Mouse (Mus musculus) forebrain, postnatal 0 days (tissue): ENCODE data around the gene Erbin. TPM values are rescaled to one million over a fixed set of nuclear protein-coding genes. Genes with fewer than 3 reads are reported as not detected.

Experiments
- ATAC-seq: fragments of 200-750 bp; cut with Nextera tagmentation; 2 replicates; pipeline ENCODE4 v1.8.0; 2017; ENCODE audit warnings: mild to moderate bottlenecking, moderate library complexity
- DNase-seq: peaks from one replicate; pipeline ENCODE4 v3.0.0-alpha.2; 2015
- H3K27ac ChIP-seq: fragments of 300-500 bp; sonication (generic); 2 replicates; pipeline ENCODE4 v1.5.1; 2014; ENCODE audit warnings: low read depth, mild to moderate bottlenecking, antibody characterized with exemption, low read length, moderate library complexity, mixed read lengths
- H3K27me3 ChIP-seq: fragments of 300-500 bp; sonication (generic); 2 replicates; pipeline ENCODE4 v1.6.1; 2014; ENCODE audit warnings: mild to moderate bottlenecking, low read length, mixed read lengths; ENCODE audit not compliant: insufficient read depth
- H3K36me3 ChIP-seq: fragments of 300-500 bp; sonication (generic); 2 replicates; pipeline ENCODE4 v1.6.1; 2014; ENCODE audit warnings: mild to moderate bottlenecking, moderate library complexity; ENCODE audit not compliant: insufficient read depth
- H3K4me1 ChIP-seq: fragments of 300-500 bp; sonication (generic); 2 replicates; pipeline ENCODE4 v1.6.1; 2014; ENCODE audit warnings: antibody characterized with exemption; ENCODE audit not compliant: insufficient read depth
- H3K4me2 ChIP-seq: fragments of 300-500 bp; sonication (generic); 2 replicates; pipeline ENCODE4 v1.6.1; 2014; ENCODE audit warnings: low read depth, mild to moderate bottlenecking, moderate library complexity
- H3K4me3 ChIP-seq: fragments of 300-500 bp; sonication (generic); 2 replicates; pipeline ENCODE4 v1.5.1; 2014; ENCODE audit warnings: low read depth, low read length, mixed read lengths
- H3K9ac ChIP-seq: fragments of 300-500 bp; sonication (generic); 2 replicates; pipeline ENCODE4 v1.6.1; 2014; ENCODE audit warnings: mild to moderate bottlenecking
- H3K9me3 ChIP-seq: fragments of 300-500 bp; sonication (generic); 2 replicates; pipeline ENCODE4 v1.6.1; 2016; ENCODE audit warnings: low read length
- CTCF ChIP-seq: sonication (generic); IDR thresholded peaks from 2 replicates; pipeline ENCODE4 v1.5.1; 2016; ENCODE audit warnings: antibody characterized with exemption, control low read depth, low read depth
- WGBS: fragments of 180-500 bp; shearing (Covaris S2); extraction: QIAGEN DNeasy Blood & Tissue Kit; methylation state at CpG from one replicate; pipeline ENCODE4 v1.1.7; 2014; 5-methylcytosine and 5-hydroxymethylcytosine counted together
- polyA plus RNA-seq: library from polyadenylated mRNA; unstranded; fragments of >200 nt; fragmentation: Nextera tagmentation; extraction: Ambion mirVana; gene quantifications from 2 replicates; pipeline ENCODE4 v1.2.1, GENCODE M21; 2015
- total RNA-seq: library from RNA; depleted of rRNA; stranded (reverse); fragments of >200 nt; gene quantifications from 2 replicates; pipeline ENCODE4 v1.2.3, GENCODE M21; 2014; rRNA removed

Gene Erbin
- total and polyA plus RNA-seq, 2 experiments from 2014 or later, result 6.0 to 51.3 TPM

DNA sequence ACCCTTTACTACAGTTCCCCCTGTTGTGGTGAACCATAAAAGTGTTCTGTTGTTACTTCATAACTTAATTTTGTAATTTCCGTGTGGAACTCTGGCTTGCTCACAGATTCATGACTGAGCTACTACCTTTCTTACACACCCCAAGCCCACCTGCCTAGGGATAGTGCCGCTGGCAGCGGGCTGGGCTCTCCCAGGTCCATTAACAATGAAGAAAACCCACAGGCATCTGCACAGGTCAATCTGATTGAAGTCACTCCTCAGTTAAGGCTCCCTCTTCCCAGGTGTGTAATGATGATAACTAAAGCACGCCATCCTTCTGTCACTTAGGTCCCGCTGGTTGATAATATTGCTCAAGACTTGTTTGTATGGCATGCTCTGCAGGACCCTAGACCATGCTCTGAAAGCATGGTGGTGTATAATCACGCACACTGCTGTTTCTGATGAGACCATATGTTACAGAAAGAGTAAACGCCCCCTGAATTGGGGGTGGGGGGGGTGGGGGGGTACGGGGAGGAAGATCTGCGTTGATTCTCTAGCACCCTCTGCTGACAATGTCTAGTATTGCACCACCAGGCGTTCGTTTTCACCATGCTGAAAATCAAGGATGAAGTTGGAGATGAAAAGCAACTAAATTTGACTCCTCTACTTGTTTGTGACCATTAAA is 140.3 kb downstream of the Erbin start:
- Histone ChIP-seq H3K4me3 (no peak overlapping the region), H3K9ac (no peak overlapping the region), H3K27me3 (no peaks in the 10 kb centered on the region), H3K27ac (no peak overlapping the region), H3K4me2 (no peak overlapping the region), H3K36me3 (no peaks in the 10 kb centered on the region), H3K4me1 (no peaks in the 10 kb centered on the region), H3K9me3 (no peaks in the 10 kb centered on the region)
- 33% methylated on average over 11 of the region's 11 CpGs for WGBS
- ATAC-seq, result peak; percentile 43; the same call in 1 of the 2 replicates
- peak; percentile 53 for TF ChIP-seq CTCF
- DNase-seq, result peak; percentile 65

DNA sequence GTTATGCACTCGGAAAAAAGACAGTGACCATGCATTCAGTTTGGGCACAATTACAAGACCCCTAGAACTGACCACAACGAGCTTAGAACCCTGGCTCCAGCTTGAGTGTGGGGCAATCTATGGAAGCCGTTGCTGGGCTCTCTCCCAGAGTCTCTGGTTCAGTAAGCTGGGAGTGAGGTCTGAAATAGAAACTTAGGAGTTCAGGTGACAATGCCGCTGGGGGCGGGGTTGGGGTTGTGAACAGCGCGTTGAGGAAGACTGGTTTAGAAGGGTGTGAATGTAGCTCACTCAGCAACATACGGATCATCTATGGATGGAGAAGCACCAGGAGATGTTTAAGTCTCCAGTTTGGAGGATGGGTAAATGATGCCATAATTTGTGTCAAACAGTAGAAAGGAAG is 143.2 kb downstream of the Erbin start:
- Histone ChIP-seq H3K4me2 (no peak overlapping the region), H3K27me3 (no peaks in the 10 kb centered on the region), H3K4me3 (no peak overlapping the region), H3K27ac (no peak overlapping the region), H3K4me1 (no peaks in the 10 kb centered on the region), H3K36me3 (no peaks in the 10 kb centered on the region), H3K9ac (no peak overlapping the region), H3K9me3 (no peaks in the 10 kb centered on the region)
- no peak for DNase-seq
- no peak for ATAC-seq
- 76% methylated on average over 8 of the region's 8 CpGs for WGBS
- TF ChIP-seq CTCF, result no peak

DNA sequence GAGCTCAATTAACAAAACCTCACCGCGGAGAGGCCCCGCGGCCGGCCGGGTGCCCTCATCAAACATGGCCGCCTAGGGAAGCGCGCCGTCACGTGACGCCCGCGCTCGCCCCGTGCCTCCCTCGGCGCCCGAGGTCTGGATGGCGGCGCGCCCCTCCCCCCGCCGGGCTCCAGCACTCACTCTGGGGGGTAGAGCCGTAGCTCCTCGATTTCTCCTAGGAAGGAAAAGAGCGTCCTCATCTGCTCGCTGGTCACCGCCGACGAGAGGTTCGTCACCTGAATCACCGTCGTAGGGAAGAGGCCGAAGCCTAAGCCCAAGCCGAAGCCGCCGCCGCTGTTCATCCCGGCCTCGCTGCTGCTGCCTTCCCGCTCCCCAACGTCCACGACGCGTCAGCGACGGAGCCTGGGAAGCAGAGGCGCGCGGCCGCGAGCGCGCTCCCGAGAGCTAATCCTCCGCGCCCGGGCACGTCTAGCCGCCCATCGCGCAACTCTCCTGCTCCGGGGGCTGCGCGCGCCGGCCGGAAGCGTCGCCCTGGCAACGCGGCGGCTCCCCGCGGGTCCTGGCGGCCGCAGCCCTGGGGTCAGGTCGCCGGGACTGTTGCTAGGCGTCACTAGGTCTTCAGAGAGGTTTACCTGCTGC is 146.1 kb downstream of the Erbin start, which contains the start of gene Srek1:
Gene Srek1 (minus strand): TSS at position 490 of the 639 bp plus-strand sequence.
- peak; percentile 96 for ATAC-seq
- Histone ChIP-seq H3K4me2 (peak within 1 kb of the TSS; percentile 56), H3K9me3 (no peaks in the 10 kb centered on the region), H3K4me1 (peaks cover 11% of the 10 kb centered on the region; the same call in 1 of the 2 replicates), H3K9ac (peak within 1 kb of the TSS; percentile 79), H3K4me3 (peak within 1 kb of the TSS; percentile 81), H3K36me3 (no peaks in the 10 kb centered on the region), H3K27ac (peak within 1 kb of the TSS; percentile 96), H3K27me3 (no peaks in the 10 kb centered on the region)
- peak; percentile 98 for DNase-seq
- WGBS, result 2% methylated on average over 80 of the region's 81 CpGs
- no peak for TF ChIP-seq CTCF

DNA sequence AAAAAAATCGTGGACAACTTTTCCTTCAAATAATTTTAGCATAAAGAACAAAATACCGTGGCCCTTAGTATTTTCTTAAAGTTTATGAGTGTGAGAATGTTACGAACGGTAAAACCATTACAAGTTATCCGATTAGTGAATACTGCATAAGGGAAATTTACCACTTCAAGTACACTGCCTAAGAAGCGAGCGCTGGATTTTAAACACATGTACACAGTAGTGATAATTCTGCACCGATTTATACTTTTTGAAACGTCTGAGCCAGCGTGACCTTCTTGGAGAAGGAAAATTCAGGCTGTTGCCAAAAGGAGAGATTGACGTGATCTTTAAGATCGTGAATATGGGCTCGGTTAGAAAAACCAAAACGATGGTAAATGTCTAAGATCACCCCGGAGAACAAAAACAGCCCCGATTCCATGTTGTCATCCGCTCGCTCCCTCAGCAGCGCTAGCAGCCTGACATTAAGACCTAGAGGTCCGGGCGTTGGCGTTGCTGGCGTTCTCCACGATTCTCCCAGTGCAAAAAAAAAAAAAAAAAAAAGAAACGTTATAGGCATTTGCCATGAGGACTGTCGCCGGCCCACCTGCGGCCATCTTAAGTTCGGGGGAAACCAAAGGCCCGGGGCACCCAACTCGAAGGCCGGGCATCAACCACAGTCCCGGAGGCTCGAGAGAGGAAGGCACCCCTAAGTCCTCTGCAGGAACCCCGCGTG is 146.8 kb downstream of the Erbin start:
- no peak for DNase-seq

DNA sequence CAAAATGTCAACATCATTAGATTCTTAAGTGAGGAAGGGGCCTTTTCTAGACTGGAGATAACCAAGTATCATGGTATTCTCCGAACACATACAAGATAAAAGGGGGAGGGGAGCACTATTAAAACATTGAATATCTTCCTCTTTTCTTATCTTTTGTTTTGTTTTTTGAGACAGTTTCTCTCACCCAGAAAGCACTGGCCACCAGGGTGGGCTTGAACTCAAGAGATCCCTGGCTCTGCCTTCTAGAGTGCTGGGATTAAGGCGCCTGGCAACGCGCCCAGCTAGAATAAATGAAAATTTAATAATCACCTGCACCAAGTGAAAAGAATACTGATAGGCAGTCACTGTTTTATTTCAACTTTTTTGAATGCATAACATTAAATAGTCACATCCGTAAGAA is 147.4 kb downstream of the Erbin start:
- Histone ChIP-seq H3K27me3 (no peaks in the 10 kb centered on the region), H3K36me3 (no peaks in the 10 kb centered on the region), H3K4me3 (peak overlapping the region; percentile 81), H3K4me2 (peak overlapping the region; percentile 56), H3K9ac (peak overlapping the region; percentile 79), H3K27ac (peak overlapping the region; percentile 96; the same call in 1 of the 2 replicates), H3K4me1 (peaks cover 11% of the 10 kb centered on the region; the same call in 1 of the 2 replicates), H3K9me3 (no peaks in the 10 kb centered on the region)
- DNase-seq, result no peak
- TF ChIP-seq CTCF, result 0 out of 2 replicates have a peak, but pooled peaks have one; percentile 7
- ATAC-seq, result no peak
- 17% methylated on average over 5 of the region's 5 CpGs for WGBS

More for the DNA sequence above, 146.8 kb downstream of the Erbin start:
- peak overlapping the region; percentile 96 for H3K27ac ChIP-seq
- H3K36me3 ChIP-seq, result no peaks in the 10 kb centered on the region
- H3K27me3 ChIP-seq, result no peaks in the 10 kb centered on the region
- H3K9ac ChIP-seq, result peak overlapping the region; percentile 79
- TF ChIP-seq CTCF, result no peak
- peak; percentile 58 for ATAC-seq
- H3K4me3 ChIP-seq, result peak overlapping the region; percentile 81
- WGBS, result 1% methylated on average over 36 of the region's 36 CpGs
- H3K4me1 ChIP-seq, result peaks cover 11% of the 10 kb centered on the region; the same call in 1 of the 2 replicates
- peak overlapping the region; percentile 56 for H3K4me2 ChIP-seq
- H3K9me3 ChIP-seq, result no peaks in the 10 kb centered on the region

DNA sequence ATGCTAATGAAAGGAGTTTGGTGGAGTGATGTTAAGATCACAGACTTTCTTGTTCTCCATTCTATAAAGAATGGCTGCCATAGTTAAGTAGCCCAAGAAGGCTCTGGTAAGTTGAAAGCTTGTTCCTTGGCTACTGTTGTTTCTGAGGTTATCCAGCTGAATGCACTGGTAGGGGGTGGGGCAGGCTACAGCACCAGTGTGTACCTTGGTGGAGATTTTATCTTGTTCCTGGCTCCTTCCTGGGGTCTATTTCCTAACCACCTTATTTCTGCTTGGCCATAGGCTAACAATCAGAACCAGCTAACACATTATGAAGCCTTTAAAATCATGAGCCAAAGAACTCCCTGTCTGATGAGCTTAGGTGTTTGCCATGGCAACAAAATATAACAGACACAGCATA is 149.5 kb downstream of the Erbin start:
- TF ChIP-seq CTCF, result no peak
- H3K4me2 ChIP-seq, result no peak overlapping the region
- no peaks in the 10 kb centered on the region for H3K27me3 ChIP-seq
- H3K4me3 ChIP-seq, result no peak overlapping the region
- ATAC-seq (no peak), DNase-seq (no peak)
- no peak overlapping the region for H3K27ac ChIP-seq
- no peaks in the 10 kb centered on the region for H3K9me3 ChIP-seq
- H3K9ac ChIP-seq, result no peak overlapping the region
- peaks cover 11% of the 10 kb centered on the region; the same call in 1 of the 2 replicates for H3K4me1 ChIP-seq
- H3K36me3 ChIP-seq, result peaks cover 5% of the 10 kb centered on the region; the same call in 1 of the 2 replicates

Other genes with a start within 250 kb of the Erbin start
- 40.6 and 48.2 TPM in 2 replicates for gene Srek1, start 145.9 kb downstream of the Erbin start, total RNA-seq
- gene Srek1, start 145.9 kb downstream of the Erbin start, polyA plus RNA-seq, result 15.7 and 35.1 TPM in 2 replicates
- gene Nln, start 189.1 kb upstream of the Erbin start, total RNA-seq, result 77.2 and 80.0 TPM in 2 replicates
- gene Nln, start 189.1 kb upstream of the Erbin start, polyA plus RNA-seq, result 40.7 and 49.0 TPM in 2 replicates
- gene Sgtb, start 189.2 kb upstream of the Erbin start, total RNA-seq, result 32.2 and 39.6 TPM in 2 replicates
- 20.4 and 23.0 TPM in 2 replicates for gene Sgtb, start 189.2 kb upstream of the Erbin start, polyA plus RNA-seq